Mouse (Mus musculus): ENCODE measurements around the gene Ppp1r13l.

GRCm38 (mm10) chr7:19373367-19373766 is 13.8 kb downstream of the Ppp1r13l start:
- peak; percentile 90 for TF ChIP-seq HCFC1 (IDR thresholded peaks at IDR 0.05; ENCODE audit: borderline replicate concordance, insufficient read depth, low read length)
- no peak for TF ChIP-seq CHD2 (IDR thresholded peaks at IDR 0.05; ENCODE audit: low read depth, low read length)
- no peak for TF ChIP-seq MAFK (IDR thresholded peaks at IDR 0.05; ENCODE audit: insufficient read depth, low read depth, low read length)
- TF ChIP-seq ZNF384 (IDR thresholded peaks at IDR 0.05; ENCODE audit: low read depth, low read length): no peak
- TF ChIP-seq ZC3H11A (IDR thresholded peaks at IDR 0.05; ENCODE audit: borderline replicate concordance, low read depth, low read length): no peak
